Mouse (Mus musculus): ENCODE data around the gene Slc39a11. TPM values are rescaled to one million over a fixed set of nuclear protein-coding genes. Genes with fewer than 3 reads are reported as not detected.

Slc39a11 gene
- total and polyA plus RNA-seq, 3 experiments, result 43.2 to 54.4 (median 51.0) TPM

DNA sequence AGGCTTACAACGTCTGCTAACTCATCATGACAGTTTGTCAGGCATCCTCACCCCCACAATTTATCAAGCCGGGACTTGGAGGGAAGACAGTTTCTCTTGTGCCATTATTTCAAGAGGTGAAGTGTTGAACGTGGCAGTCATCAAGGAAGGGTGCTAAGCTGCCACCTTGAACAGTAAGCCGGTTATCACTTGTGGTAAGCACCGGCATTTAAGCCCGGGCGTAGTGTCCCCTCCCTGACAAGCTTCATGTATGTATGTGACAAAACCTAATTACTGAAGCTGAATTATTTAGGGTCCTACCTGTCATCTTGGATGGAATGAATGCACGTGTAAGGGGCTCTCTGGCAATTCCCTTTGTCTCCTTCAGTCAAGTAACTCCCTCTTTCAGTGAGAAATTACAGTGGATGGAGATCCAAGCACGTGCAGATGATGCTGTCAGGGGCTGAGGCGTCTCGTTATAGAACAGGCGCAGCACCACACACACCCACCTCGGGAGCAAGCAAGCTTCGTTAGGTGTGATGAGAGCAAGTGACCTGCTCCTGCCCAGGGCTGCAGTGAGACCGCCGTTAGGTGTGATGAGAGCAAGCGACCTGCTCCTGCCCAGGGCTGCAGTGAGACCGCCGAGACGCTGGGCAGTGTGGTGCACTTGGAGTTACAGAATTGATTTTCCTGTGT is 149.1 kb downstream of the Slc39a11 start:
- no peak overlapping the region for H3K9ac ChIP-seq (ENCODE audit: insufficient read depth, low read depth)
- no peak for TF ChIP-seq MYC (IDR thresholded peaks at IDR 0.05; ENCODE audit: low read depth, low read length)
- no peak for TF ChIP-seq ETS1 (conservative IDR thresholded peaks at IDR 0.05; ENCODE audit: low read depth, low read length)
- TF ChIP-seq MAX (IDR thresholded peaks at IDR 0.05; ENCODE audit: low read length), result no peak
- no peak overlapping the region for H3K4me2 ChIP-seq (ENCODE audit: insufficient read depth, low read depth, poor library complexity, severe bottlenecking)
- peaks cover 0 to 61% of the 10 kb centered on the region in 2 experiments for H3K36me3 ChIP-seq (replicated peaks in 1 of 2; ENCODE audit: control insufficient read depth in 1 of 2, insufficient read depth in 1 of 2, low read length in 1 of 2)
- dilution Hi-C loops (cut with MboI; ENCODE audit: extremely low pct_ligation_motif_present, extremely low pct_unique_long_range_greater_than_20kb, low sequenced_read_pairs) (no loop called here), in situ Hi-C loops (cut with MboI; ENCODE audit: low pct_ligation_motif_present, low pct_unique_long_range_greater_than_20kb, low sequenced_read_pairs) (no loop called here)
- peaks cover 0 to 11% of the 10 kb centered on the region in 2 experiments; a peak in 2 of 4 replicates for H3K4me1 ChIP-seq (ENCODE audit: control insufficient read depth in 1 of 2, insufficient read depth in 2 of 2)
- H3K9me3 ChIP-seq (replicated peaks; ENCODE audit: low read length), result no peaks in the 10 kb centered on the region
- no peak for DNase-seq (ENCODE audit: extremely low read depth)
- H3K79me2 ChIP-seq (replicated peaks; ENCODE audit: control insufficient read depth, extremely low read depth, insufficient read depth, poor library complexity, severe bottlenecking), result no peaks in the 10 kb centered on the region
- H3K27ac ChIP-seq (ENCODE audit: insufficient read depth, low read depth), result no peak overlapping the region
- no peaks in the 10 kb centered on the region for H3K27me3 ChIP-seq (replicated peaks)
- no peak overlapping the region for H3K4me3 ChIP-seq (replicated peaks in 1 of 3; ENCODE audit: low read depth in 2 of 3, low read length in 2 of 3, poor library complexity in 1 of 3)

- dilution Hi-C loops (cut with MboI; ENCODE audit: extremely low pct_ligation_motif_present, extremely low pct_unique_long_range_greater_than_20kb, low sequenced_read_pairs) (no loop called here), in situ Hi-C loops (cut with MboI; ENCODE audit: low pct_ligation_motif_present, low pct_unique_long_range_greater_than_20kb, low sequenced_read_pairs) (loop anchor here (10.0 kb wide), 2 partner anchors 106 to 324 kb away; no protein-coding TSS in a partner anchor)
- peak; percentile 72 for DNase-seq (ENCODE audit: extremely low read depth)
Observed at GRCm38 (mm10) chr11:113498889-113499288, 151.0 kb downstream of the Slc39a11 start.

GRCm38 (mm10) chr11:113494021-113494546 is 155.8 kb downstream of the Slc39a11 start:
- Histone ChIP-seq H3K4me3 (replicated peaks in 1 of 3; ENCODE audit: low read depth in 2 of 3, low read length in 2 of 3, poor library complexity in 1 of 3) (no peak overlapping the region), H3K4me2 (ENCODE audit: insufficient read depth, low read depth, poor library complexity, severe bottlenecking) (no peak overlapping the region), H3K4me1 (ENCODE audit: control insufficient read depth in 1 of 2, insufficient read depth in 2 of 2) (peaks cover 0 to 38% of the 10 kb centered on the region in 2 experiments; a peak in 2 of 4 replicates), H3K27me3 (replicated peaks) (no peaks in the 10 kb centered on the region), H3K36me3 (replicated peaks in 1 of 2; ENCODE audit: control insufficient read depth in 1 of 2, insufficient read depth in 1 of 2, low read length in 1 of 2) (peaks cover 0 to 43% of the 10 kb centered on the region in 2 experiments), H3K27ac (ENCODE audit: insufficient read depth, low read depth) (no peak overlapping the region), H3K79me2 (replicated peaks; ENCODE audit: control insufficient read depth, extremely low read depth, insufficient read depth, poor library complexity, severe bottlenecking) (no peaks in the 10 kb centered on the region), H3K9me3 (replicated peaks; ENCODE audit: low read length) (peaks cover 2% of the 10 kb centered on the region), H3K9ac (ENCODE audit: insufficient read depth, low read depth) (no peak overlapping the region)
- TF ChIP-seq PAX5 (IDR thresholded peaks at IDR 0.05; ENCODE audit: low read length) (no peak), MAFK (IDR thresholded peaks at IDR 0.05; ENCODE audit: insufficient replicate concordance, low read length) (no peak), CTCF (conservative IDR thresholded peaks at IDR 0.05 in 1 of 2, IDR thresholded peaks at IDR 0.05 in 1 of 2; ENCODE audit: low read depth in 2 of 2, low read length in 2 of 2) (no peak), ZKSCAN1 (IDR thresholded peaks at IDR 0.05; ENCODE audit: borderline replicate concordance, low read depth, low read length) (no peak), MAZ (IDR thresholded peaks at IDR 0.05; ENCODE audit: low read depth, low read length) (no peak), JUND (conservative IDR thresholded peaks at IDR 0.05; ENCODE audit: low read depth, low read length) (no peak), KAT2A (IDR thresholded peaks at IDR 0.05; ENCODE audit: insufficient replicate concordance, low read length) (no peak), JUN (IDR thresholded peaks at IDR 0.05; ENCODE audit: insufficient read depth, low read depth, low read length) (no peak), ZNF384 (IDR thresholded peaks at IDR 0.05; ENCODE audit: low read depth, low read length) (no peak), BHLHE40 (IDR thresholded peaks at IDR 0.05; ENCODE audit: low read depth, low read length) (no peak), SMC3 (IDR thresholded peaks at IDR 0.05; ENCODE audit: low read depth, low read length) (no peak), USF2 (conservative IDR thresholded peaks at IDR 0.05; ENCODE audit: low read depth, low read length) (no peak)
- no peak for DNase-seq (ENCODE audit: extremely low read depth)
- dilution Hi-C loops (cut with MboI; ENCODE audit: extremely low pct_ligation_motif_present, extremely low pct_unique_long_range_greater_than_20kb, low sequenced_read_pairs), result no loop called here
- in situ Hi-C loops (cut with MboI; ENCODE audit: low pct_ligation_motif_present, low pct_unique_long_range_greater_than_20kb, low sequenced_read_pairs), result loop anchor here (10.0 kb wide), 2 partner anchors 111 to 319 kb away; no protein-coding TSS in a partner anchor

More at GRCm38 (mm10) chr11:113498889-113499288, 151.0 kb downstream of the Slc39a11 start:
- no peaks in the 10 kb centered on the region for H3K9me3 ChIP-seq (replicated peaks; ENCODE audit: low read length)
- H3K4me2 ChIP-seq (ENCODE audit: insufficient read depth, low read depth, poor library complexity, severe bottlenecking), result no peak overlapping the region
- TF ChIP-seq RAD21 (IDR thresholded peaks at IDR 0.05; ENCODE audit: low read depth, low read length) (peak; percentile 55), SIN3A (IDR thresholded peaks at IDR 0.05; ENCODE audit: low read length) (no peak), CHD2 (IDR thresholded peaks at IDR 0.05; ENCODE audit: low read length) (no peak), TBP (conservative IDR thresholded peaks at IDR 0.05; ENCODE audit: low read depth, low read length) (no peak), SMC3 (IDR thresholded peaks at IDR 0.05; ENCODE audit: low read depth, low read length) (peak; percentile 84), CTCF (conservative IDR thresholded peaks at IDR 0.05 in 1 of 2, IDR thresholded peaks at IDR 0.05 in 1 of 2; ENCODE audit: low read depth in 2 of 2, low read length in 2 of 2) (peak; percentile 51 to 83)
- H3K27me3 ChIP-seq (replicated peaks), result no peaks in the 10 kb centered on the region
- no peak overlapping the region for H3K27ac ChIP-seq (ENCODE audit: insufficient read depth, low read depth)
- H3K4me1 ChIP-seq (ENCODE audit: control insufficient read depth in 1 of 2, insufficient read depth in 2 of 2), result peaks cover 0 to 11% of the 10 kb centered on the region in 2 experiments; a peak in 2 of 4 replicates
- H3K36me3 ChIP-seq (replicated peaks in 1 of 2; ENCODE audit: control insufficient read depth in 1 of 2, insufficient read depth in 1 of 2, low read length in 1 of 2), result peaks cover 0 to 53% of the 10 kb centered on the region in 2 experiments
- H3K9ac ChIP-seq (ENCODE audit: insufficient read depth, low read depth), result no peak overlapping the region
- no peaks in the 10 kb centered on the region for H3K79me2 ChIP-seq (replicated peaks; ENCODE audit: control insufficient read depth, extremely low read depth, insufficient read depth, poor library complexity, severe bottlenecking)
- no peak overlapping the region for H3K4me3 ChIP-seq (replicated peaks in 1 of 3; ENCODE audit: low read depth in 2 of 3, low read length in 2 of 3, poor library complexity in 1 of 3)

All from CH12.LX (cell line).